Mouse (Mus musculus) embryonic facial prominence, embryonic 11.5 days (tissue): ENCODE data around the gene Adat1. TPM values are rescaled to one million over a fixed set of nuclear protein-coding genes. Genes with fewer than 3 reads are reported as not detected.

ENCODE experiments used
- ATAC-seq: fragments of 200-750 bp; cut with Nextera tagmentation; replicated peaks from 2 replicates; pipeline ENCODE4 v1.8.0; 2017; ENCODE audit warnings: low read depth; ENCODE audit not compliant: insufficient number of reproducible peaks, low FRiP score, low TSS enrichment
- DNase-seq: peaks from one replicate; pipeline ENCODE4 v3.0.0-alpha.2; 2015; ENCODE audit warnings: low spot score
- H3K27ac ChIP-seq: fragments of 300-500 bp; sonication (generic); replicated peaks from 2 replicates; pipeline ENCODE4 v1.5.1; 2014; ENCODE audit warnings: mild to moderate bottlenecking, low read depth, low read length, control low read depth
- H3K27me3 ChIP-seq: fragments of 300-500 bp; sonication (generic); 2 replicates; pipeline ENCODE4 v1.6.1; 2014; ENCODE audit warnings: mild to moderate bottlenecking, low read length, moderate library complexity, mixed read lengths; ENCODE audit not compliant: control insufficient read depth, insufficient read depth
- H3K36me3 ChIP-seq: fragments of 300-500 bp; sonication (generic); replicated peaks from 2 replicates; pipeline ENCODE4 v1.6.1; 2014; ENCODE audit warnings: low read depth, mild to moderate bottlenecking, low read length, moderate library complexity, mixed read lengths; ENCODE audit not compliant: control insufficient read depth, insufficient read depth
- H3K4me1 ChIP-seq: fragments of 300-500 bp; sonication (generic); 2 replicates; pipeline ENCODE4 v1.6.1; 2014; ENCODE audit warnings: low read length, mixed read lengths; ENCODE audit not compliant: control insufficient read depth, insufficient read depth
- H3K4me2 ChIP-seq: fragments of 300-500 bp; sonication (generic); 2 replicates; pipeline ENCODE4 v1.6.1; 2014; ENCODE audit warnings: low read depth, mild to moderate bottlenecking, control low read depth, low read length, moderate library complexity
- H3K4me3 ChIP-seq: fragments of 300-500 bp; sonication (generic); 2 replicates; pipeline ENCODE4 v1.5.1; 2014; ENCODE audit warnings: low read depth, low read length, control low read depth
- H3K9ac ChIP-seq: fragments of 300-500 bp; sonication (generic); replicated peaks from 2 replicates; pipeline ENCODE4 v1.6.1; 2014; ENCODE audit warnings: mild to moderate bottlenecking, control low read depth, low read length
- H3K9me3 ChIP-seq: fragments of 300-500 bp; sonication (generic); replicated peaks from 2 replicates; pipeline ENCODE4 v1.6.1; 2016; ENCODE audit warnings: mild to moderate bottlenecking, low read length, inconsistent platforms, mixed read lengths; ENCODE audit not compliant: control insufficient read depth
- WGBS: fragments of 180-500 bp; shearing (Covaris S2); extraction: QIAGEN DNeasy Blood & Tissue Kit; methylation state at CpG from one replicate; pipeline ENCODE4 v1.1.7; 2014; 5-methylcytosine and 5-hydroxymethylcytosine counted together
- polyA plus RNA-seq: library from polyadenylated mRNA; unstranded; fragments of >200 nt; fragmentation: Nextera tagmentation; extraction: Ambion mirVana; gene quantifications from 2 replicates; pipeline ENCODE4 v1.2.1, GENCODE M21; 2014

The Adat1 gene
- polyA plus RNA-seq, 1 experiment from 2014 or later: 10.7 TPM

DNA sequence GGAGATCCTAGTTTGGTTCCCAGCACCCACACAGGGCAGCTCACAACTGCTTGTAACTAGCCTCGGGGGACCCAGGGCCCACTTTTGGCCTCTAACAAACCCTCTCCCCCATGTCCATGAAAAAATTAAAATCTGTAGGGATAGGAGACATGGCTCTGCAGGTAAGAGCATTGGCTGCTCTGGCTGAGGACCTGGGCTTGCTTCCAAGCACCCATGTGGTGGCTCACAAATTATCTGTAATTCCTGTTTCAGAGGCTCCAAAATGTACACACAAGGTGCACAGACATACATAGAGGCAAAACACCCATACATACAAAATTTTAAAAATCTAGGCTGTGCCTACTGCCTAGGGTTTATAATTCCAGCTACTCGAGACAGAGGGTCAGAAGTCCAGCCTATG is 34.9 kb downstream of the Adat1 start:
- H3K36me3 ChIP-seq: no peaks in the 10 kb centered on the region; the same call in 1 of the 2 replicates

GRCm38 (mm10) chr8:111955879-111956278 is 36.2 kb downstream of the Adat1 start:
- Histone ChIP-seq H3K36me3 (no peaks in the 10 kb centered on the region; the same call in 1 of the 2 replicates), H3K9me3 (no peaks in the 10 kb centered on the region), H3K27me3 (no peaks in the 10 kb centered on the region), H3K4me1 (no peaks in the 10 kb centered on the region), H3K4me2 (no peak overlapping the region), H3K4me3 (no peak overlapping the region), H3K9ac (no peak overlapping the region), H3K27ac (no peak overlapping the region)
- DNase-seq (no peak), ATAC-seq (no peak)
- 89% methylated on average over 5 of the region's 5 CpGs for WGBS

More for the DNA sequence above, 34.9 kb downstream of the Adat1 start:
- no peaks in the 10 kb centered on the region for H3K27me3 ChIP-seq
- no peak overlapping the region for H3K4me3 ChIP-seq
- WGBS: 89% methylated on average over 2 of the region's 2 CpGs
- H3K4me1 ChIP-seq: no peaks in the 10 kb centered on the region
- ATAC-seq: no peak
- no peak for DNase-seq
- H3K9ac ChIP-seq: no peak overlapping the region
- H3K9me3 ChIP-seq: no peaks in the 10 kb centered on the region
- no peak overlapping the region for H3K27ac ChIP-seq
- H3K4me2 ChIP-seq: no peak overlapping the region

DNA sequence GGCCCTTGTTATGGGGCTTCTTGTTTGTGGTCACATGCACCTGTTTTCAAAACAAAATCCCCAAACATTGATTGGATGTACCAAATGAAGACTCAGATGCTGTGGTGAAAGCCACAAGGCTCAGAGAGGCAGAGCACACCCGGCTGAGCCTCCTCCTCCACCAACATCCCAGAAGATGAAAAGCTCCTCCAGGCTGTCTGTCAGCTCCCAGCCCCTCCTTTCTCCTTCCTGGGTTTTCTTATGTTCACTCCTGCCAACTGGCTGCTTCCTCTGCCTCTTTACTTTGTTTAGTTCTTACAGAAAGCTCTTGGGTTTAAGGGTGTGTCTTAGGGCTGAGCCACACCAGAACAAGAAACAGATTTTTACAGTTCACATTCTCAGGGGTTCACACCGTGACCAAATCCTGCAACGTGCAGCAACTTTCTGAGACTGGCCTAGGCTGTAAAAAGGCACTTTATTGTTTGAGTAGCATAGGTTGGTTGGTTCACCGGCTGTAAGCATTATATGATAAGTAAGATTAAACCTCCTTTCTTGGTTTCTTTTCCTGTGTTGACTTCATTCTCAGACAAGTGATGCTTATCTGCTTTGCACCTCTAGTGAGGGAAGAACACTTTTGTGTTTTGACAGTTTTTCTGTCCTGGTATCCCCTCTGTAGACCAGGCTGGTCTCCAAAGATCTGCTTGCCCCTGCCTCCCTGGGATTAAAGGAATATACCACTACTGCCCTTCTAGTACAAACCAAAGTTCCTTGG is 37.1 kb downstream of the Adat1 start:
- Histone ChIP-seq H3K9ac (no peak overlapping the region), H3K4me2 (no peak overlapping the region), H3K27ac (no peak overlapping the region), H3K4me1 (no peaks in the 10 kb centered on the region), H3K9me3 (no peaks in the 10 kb centered on the region), H3K27me3 (no peaks in the 10 kb centered on the region), H3K4me3 (no peak overlapping the region), H3K36me3 (no peaks in the 10 kb centered on the region; the same call in 1 of the 2 replicates)
- WGBS: 89% methylated on average over 4 of the region's 4 CpGs
- ATAC-seq: no peak
- DNase-seq: no peak

- DNase-seq: no peak
- Histone ChIP-seq H3K27me3 (no peaks in the 10 kb centered on the region), H3K9ac (no peak overlapping the region), H3K4me2 (no peak overlapping the region), H3K4me1 (no peaks in the 10 kb centered on the region), H3K36me3 (peaks cover 2% of the 10 kb centered on the region), H3K9me3 (no peaks in the 10 kb centered on the region), H3K4me3 (no peak overlapping the region), H3K27ac (no peak overlapping the region)
- ATAC-seq: no peak
- 97% methylated on average over 5 of the region's 5 CpGs for WGBS
These were observed 40.2 kb downstream of the Adat1 start for GRCm38 (mm10) chr8:111951936-111952335.

DNA sequence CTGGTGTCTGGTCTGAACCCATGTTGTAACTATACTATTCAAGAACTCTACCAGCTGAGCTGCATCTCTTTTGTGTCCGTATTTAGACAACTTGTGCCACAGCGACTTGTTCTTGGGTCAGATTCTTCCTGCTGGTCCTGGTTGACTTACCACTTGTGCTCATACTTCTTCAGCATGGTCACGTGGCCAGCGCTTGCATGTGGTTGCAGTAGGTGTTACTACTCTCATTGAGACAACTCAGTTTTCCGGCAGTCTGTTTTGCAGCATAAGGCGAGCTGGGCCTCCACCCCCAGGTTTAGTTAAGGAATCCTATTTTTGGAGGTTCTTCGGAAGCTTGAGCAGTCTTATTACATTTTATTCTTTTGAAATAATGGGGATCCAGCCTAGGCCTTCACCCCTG is 40.8 kb downstream of the Adat1 start:
- ATAC-seq (no peak), DNase-seq (no peak)
- Histone ChIP-seq H3K4me2 (no peak overlapping the region), H3K4me3 (no peak overlapping the region), H3K27me3 (no peaks in the 10 kb centered on the region), H3K9ac (no peak overlapping the region), H3K4me1 (no peaks in the 10 kb centered on the region), H3K27ac (no peak overlapping the region), H3K9me3 (no peaks in the 10 kb centered on the region), H3K36me3 (peaks cover 2% of the 10 kb centered on the region)
- 94% methylated on average over 7 of the region's 7 CpGs for WGBS

DNA sequence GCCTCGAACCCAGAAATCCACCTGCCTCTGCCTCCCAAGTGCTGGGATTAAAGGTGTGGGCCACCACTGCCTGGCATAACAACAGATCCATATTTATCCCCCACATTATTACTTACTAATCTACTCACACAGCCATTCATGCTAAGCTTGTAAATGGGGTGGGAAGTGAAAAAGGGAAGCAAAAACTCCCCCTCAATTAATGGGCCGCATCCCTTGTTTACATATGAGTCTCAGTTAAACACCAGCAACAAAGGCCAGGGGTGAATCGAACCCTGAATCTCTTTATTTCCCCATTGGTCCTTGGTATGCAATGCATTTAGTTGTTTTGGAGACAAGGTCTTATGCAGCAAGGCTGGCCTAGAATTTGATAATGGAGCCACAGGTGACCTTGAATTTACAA is 41.3 kb downstream of the Adat1 start:
- H3K4me2 ChIP-seq: no peak overlapping the region
- DNase-seq: no peak
- no peaks in the 10 kb centered on the region for H3K27me3 ChIP-seq
- no peaks in the 10 kb centered on the region for H3K9me3 ChIP-seq
- H3K4me1 ChIP-seq: no peaks in the 10 kb centered on the region
- peaks cover 2% of the 10 kb centered on the region for H3K36me3 ChIP-seq
- ATAC-seq: no peak
- no peak overlapping the region for H3K27ac ChIP-seq
- 87% methylated on average over 3 of the region's 3 CpGs for WGBS
- H3K9ac ChIP-seq: no peak overlapping the region
- H3K4me3 ChIP-seq: no peak overlapping the region

DNA sequence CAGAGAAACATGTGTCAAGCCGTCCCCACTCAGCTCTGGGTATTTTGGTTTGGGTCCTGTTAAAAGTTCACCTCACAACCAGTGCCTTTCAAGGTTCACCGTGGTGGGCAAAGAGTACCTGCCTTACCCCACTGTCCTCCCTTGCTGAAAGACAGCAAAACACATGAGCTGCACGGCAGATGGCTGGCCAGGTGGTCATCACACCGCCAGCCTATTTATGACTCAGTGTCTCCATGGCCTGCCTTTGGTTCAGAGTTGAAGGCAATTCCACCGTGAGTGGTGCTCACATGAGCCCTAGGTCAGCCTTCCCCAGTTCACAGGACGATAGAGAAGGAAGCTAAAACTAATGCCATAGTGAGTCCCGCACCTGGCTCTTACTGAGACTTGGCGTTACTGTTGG is 44.1 kb downstream of the Adat1 start:
- WGBS: 94% methylated on average over 8 of the region's 8 CpGs
- no peak for DNase-seq
- H3K36me3 ChIP-seq: peaks cover 2% of the 10 kb centered on the region

DNA sequence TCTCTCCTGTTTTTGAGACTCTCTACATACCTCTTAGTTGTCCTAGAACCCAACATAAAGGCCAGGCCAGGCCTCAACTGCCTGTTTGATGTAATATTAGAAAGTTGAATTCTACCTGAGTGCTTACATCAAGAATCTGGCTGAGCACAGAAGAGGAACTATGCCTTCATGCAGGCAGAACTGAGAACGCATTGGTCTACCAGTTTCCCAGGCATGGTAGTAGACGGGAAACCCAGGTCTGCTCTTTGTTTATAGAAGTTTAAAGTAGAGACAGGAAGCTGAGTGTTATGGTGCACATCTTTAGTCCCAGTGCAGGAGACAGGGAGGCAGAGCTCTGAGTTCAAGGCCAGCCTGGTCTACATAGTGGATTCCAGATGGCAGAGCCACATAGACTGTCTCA is 45.0 kb downstream of the Adat1 start:
- no peaks in the 10 kb centered on the region for H3K9me3 ChIP-seq
- DNase-seq (no peak), ATAC-seq (no peak)
- WGBS: 87% methylated on average over 2 of the region's 2 CpGs
- no peaks in the 10 kb centered on the region for H3K4me1 ChIP-seq
- no peak overlapping the region for H3K27ac ChIP-seq
- H3K27me3 ChIP-seq: no peaks in the 10 kb centered on the region
- no peak overlapping the region for H3K4me3 ChIP-seq
- H3K36me3 ChIP-seq: peaks cover 2% of the 10 kb centered on the region
- no peak overlapping the region for H3K4me2 ChIP-seq
- no peak overlapping the region for H3K9ac ChIP-seq

More for the DNA sequence above, 44.1 kb downstream of the Adat1 start:
- no peaks in the 10 kb centered on the region for H3K4me1 ChIP-seq
- no peaks in the 10 kb centered on the region for H3K9me3 ChIP-seq
- no peaks in the 10 kb centered on the region for H3K27me3 ChIP-seq
- H3K27ac ChIP-seq: no peak overlapping the region
- H3K9ac ChIP-seq: no peak overlapping the region
- H3K4me2 ChIP-seq: no peak overlapping the region
- no peak overlapping the region for H3K4me3 ChIP-seq
- no peak for ATAC-seq
